Mouse (Mus musculus): Measurements from ENCODE around the gene Pdzk1. TPM values are rescaled to one million over a fixed set of nuclear protein-coding genes. Genes with fewer than 3 reads are reported as not detected.

The Pdzk1 gene
- total and polyA plus RNA-seq, 3 experiments, result 0.18 to 0.27 TPM; not detected in 1

DNA sequence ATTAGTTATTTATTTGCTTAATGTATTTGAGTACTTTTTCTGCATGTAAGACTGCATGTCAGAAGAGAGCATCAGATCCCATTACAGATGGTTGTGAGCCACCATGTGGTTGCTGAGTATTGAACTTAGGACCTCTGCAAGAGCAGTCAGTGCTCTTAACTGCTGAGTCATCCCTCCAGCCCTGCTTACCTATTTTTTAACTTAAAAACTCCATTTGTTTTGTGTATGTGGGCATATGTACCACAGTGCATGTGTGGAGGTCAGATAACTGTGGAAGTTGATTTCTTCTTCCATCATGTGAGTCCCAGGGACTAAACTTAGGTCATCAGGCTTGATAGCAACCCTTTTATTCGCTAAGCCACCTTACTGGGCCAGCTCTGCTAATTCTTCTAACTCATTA, 41.3 kb upstream of the Pdzk1 start (continued):
- no peak for TF ChIP-seq E2F4 (IDR thresholded peaks at IDR 0.05; ENCODE audit: borderline replicate concordance, low read depth, low read length)

DNA sequence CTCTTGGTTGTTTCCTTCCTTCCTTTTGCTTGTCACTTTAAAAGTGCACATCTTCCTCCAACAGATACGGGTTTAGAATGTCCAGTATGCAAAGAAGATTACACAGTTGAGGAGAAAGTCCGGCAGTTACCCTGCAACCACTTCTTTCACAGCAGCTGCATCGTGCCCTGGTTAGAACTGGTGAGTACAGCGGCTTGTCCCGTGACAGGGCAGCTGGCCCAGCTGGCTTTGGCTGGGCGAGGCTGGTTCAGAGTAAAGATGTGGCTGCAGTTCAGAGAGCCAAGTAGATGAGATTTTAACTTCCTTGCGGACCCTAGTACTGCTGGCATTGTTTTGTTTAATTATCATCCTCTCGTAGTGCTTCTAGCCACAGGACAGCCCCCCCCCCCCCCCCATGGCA, 40.6 kb upstream of the Pdzk1 start:
- Histone ChIP-seq H3K27ac (ENCODE audit: control insufficient read depth, low read depth, low read length) (no peak overlapping the region), H3K36me3 (ENCODE audit: control insufficient read depth in 1 of 2, insufficient read depth in 2 of 2, low read length in 2 of 2) (peaks cover 6 to 16% of the 10 kb centered on the region in 2 experiments), H3K4me3 (ENCODE audit: control insufficient read depth in 1 of 2, insufficient read depth in 1 of 2, low read depth in 2 of 2, low read length in 2 of 2) (no peak overlapping the region)

DNA sequence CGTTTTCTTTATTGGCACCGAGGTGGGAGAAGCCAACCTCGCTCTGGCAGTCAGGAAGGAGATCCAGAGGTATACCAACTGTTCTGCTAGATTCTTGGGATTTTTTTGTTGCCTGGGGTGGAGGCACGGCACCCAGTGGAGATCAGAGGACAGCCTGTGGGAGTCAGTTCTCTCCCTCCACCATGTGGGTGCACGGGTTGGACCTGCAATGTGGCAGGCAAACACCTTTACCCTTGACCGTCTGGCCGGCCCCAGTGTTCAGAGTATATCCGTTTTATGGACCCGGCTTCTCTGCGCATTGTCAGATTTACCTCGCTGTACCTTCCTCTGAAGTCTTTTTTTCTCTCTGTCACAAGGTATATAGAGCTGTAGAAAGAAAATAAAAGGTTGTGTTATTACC, 28.8 kb upstream of the Pdzk1 start:
- TF ChIP-seq MAX (IDR thresholded peaks at IDR 0.05; ENCODE audit: low read length), result no peak
- TF ChIP-seq POLR2AphosphoS2 (IDR thresholded peaks at IDR 0.05; ENCODE audit: low read length), result no peak
- no peak for TF ChIP-seq E2F4 (IDR thresholded peaks at IDR 0.05; ENCODE audit: borderline replicate concordance, low read depth, low read length)
- no peak for TF ChIP-seq MYC (IDR thresholded peaks at IDR 0.05; ENCODE audit: low read depth, low read length)
- TF ChIP-seq MYB (IDR thresholded peaks at IDR 0.05; ENCODE audit: low read depth, low read length), result no peak
- no peak for TF ChIP-seq JUND (IDR thresholded peaks at IDR 0.05; ENCODE audit: low read depth, low read length)
- no peak for TF ChIP-seq BHLHE40 (IDR thresholded peaks at IDR 0.05; ENCODE audit: borderline replicate concordance, low read depth, low read length)
- H3K36me3 ChIP-seq (ENCODE audit: control insufficient read depth in 1 of 2, insufficient read depth in 2 of 2, low read length in 2 of 2), result peaks cover 0 to 9% of the 10 kb centered on the region in 2 experiments; a peak in 2 of 4 replicates
- no peaks in the 10 kb centered on the region for H3K9me3 ChIP-seq (replicated peaks; ENCODE audit: insufficient read depth, low read length)
- no peaks in the 10 kb centered on the region for H3K27me3 ChIP-seq (ENCODE audit: control insufficient read depth in 1 of 2, insufficient read depth in 2 of 2, low read length in 2 of 2)
- no peak overlapping the region for H3K4me3 ChIP-seq (ENCODE audit: control insufficient read depth in 1 of 2, insufficient read depth in 1 of 2, low read depth in 2 of 2, low read length in 2 of 2)
- H3K79me2 ChIP-seq (ENCODE audit: control insufficient read depth, insufficient read depth, low read length, poor library complexity), result no peaks in the 10 kb centered on the region
- H3K4me1 ChIP-seq (ENCODE audit: control insufficient read depth in 1 of 2, insufficient read depth in 2 of 2, low read length in 2 of 2), result peaks cover 3 to 7% of the 10 kb centered on the region in 2 experiments
- H3K27ac ChIP-seq (ENCODE audit: control insufficient read depth, low read depth, low read length), result no peak overlapping the region
- no peak overlapping the region for H3K9ac ChIP-seq (ENCODE audit: control insufficient read depth, low read depth, low read length, poor library complexity, severe bottlenecking)
- no peak for DNase-seq (ENCODE audit: low read depth, low spot score)

More for the DNA sequence above, 40.6 kb upstream of the Pdzk1 start:
- Histone ChIP-seq H3K9me3 (replicated peaks; ENCODE audit: insufficient read depth, low read length) (no peaks in the 10 kb centered on the region), H3K79me2 (ENCODE audit: control insufficient read depth, insufficient read depth, low read length, poor library complexity) (no peaks in the 10 kb centered on the region), H3K9ac (ENCODE audit: control insufficient read depth, low read depth, low read length, poor library complexity, severe bottlenecking) (no peak overlapping the region), H3K4me1 (ENCODE audit: control insufficient read depth in 1 of 2, insufficient read depth in 2 of 2, low read length in 2 of 2) (peaks cover 0 to 4% of the 10 kb centered on the region in 2 experiments; a peak in 1 of 4 replicates), H3K27me3 (ENCODE audit: control insufficient read depth in 1 of 2, insufficient read depth in 2 of 2, low read length in 2 of 2) (no peaks in the 10 kb centered on the region)
- TF ChIP-seq KAT2A (conservative IDR thresholded peaks at IDR 0.05; ENCODE audit: low read depth, low read length) (no peak), UBTF (IDR thresholded peaks at IDR 0.05; ENCODE audit: borderline replicate concordance, insufficient read depth, low read depth, low read length) (no peak), ZKSCAN1 (IDR thresholded peaks at IDR 0.05; ENCODE audit: low read depth, low read length) (no peak), POLR2AphosphoS5 (IDR thresholded peaks at IDR 0.05; ENCODE audit: borderline replicate concordance, low read depth, low read length) (no peak), TBP (IDR thresholded peaks at IDR 0.05; ENCODE audit: low read depth, low read length) (no peak), EP300 (IDR thresholded peaks at IDR 0.05; ENCODE audit: low read depth in 1 of 2, low read length in 2 of 2) (no peak), TCF12 (IDR thresholded peaks at IDR 0.05; ENCODE audit: low read depth, low read length) (no peak), NRF1 (IDR thresholded peaks at IDR 0.05; ENCODE audit: insufficient read depth, low read depth, low read length, poor library complexity, severe bottlenecking) (no peak), BHLHE40 (IDR thresholded peaks at IDR 0.05; ENCODE audit: borderline replicate concordance, low read depth, low read length) (no peak), CHD1 (IDR thresholded peaks at IDR 0.05; ENCODE audit: low read depth, low read length) (no peak), ETS1 (IDR thresholded peaks at IDR 0.05; ENCODE audit: low read depth, low read length) (no peak)
- no peak for DNase-seq (ENCODE audit: low read depth, low spot score)
